Mouse (Mus musculus): ENCODE measurements around the gene Rps6kb1. TPM values are rescaled to one million over a fixed set of nuclear protein-coding genes. Genes with fewer than 3 reads are reported as not detected.

The Rps6kb1 gene
- polyA plus RNA-seq (2014; fragmentation: Illumina TruSeq; extraction: RNeasy Lipid Tissue Mini Kit (QIAGEN cat#74804); ENCODE audit: low read depth, low replicate concordance) = 62.8 TPM

DNA sequence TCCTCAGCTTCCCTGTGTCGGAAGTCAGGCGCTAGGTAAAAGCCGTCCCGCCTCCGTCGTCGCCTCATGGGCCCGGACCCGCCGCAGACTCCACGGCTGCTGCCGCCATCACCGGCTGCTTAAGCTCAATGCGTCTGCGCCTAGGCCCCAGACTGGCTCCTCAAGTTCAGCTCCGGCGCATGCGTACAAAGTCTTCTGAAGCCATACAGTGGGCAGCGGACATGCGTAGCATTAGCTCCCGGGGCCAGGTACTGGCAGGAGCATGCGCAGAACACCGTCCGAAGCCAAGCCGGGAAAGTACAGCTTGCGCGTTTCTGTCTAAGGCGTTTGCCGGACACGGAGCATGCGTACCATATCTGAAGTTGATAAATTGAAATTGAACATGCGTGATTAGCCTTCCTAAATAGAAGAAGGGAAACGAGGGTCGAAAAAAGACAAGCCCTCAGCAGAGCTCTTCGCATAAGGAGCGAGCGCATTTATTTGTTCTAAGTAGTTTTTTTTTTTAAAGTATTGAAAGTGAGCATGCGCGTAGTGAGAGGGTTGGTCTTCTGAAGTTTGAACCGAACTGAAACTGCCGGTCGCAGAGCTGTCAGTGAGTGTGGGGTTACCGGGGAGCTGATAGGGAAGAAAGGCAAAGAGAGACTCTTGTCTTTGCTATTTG is at the start of gene Rps6kb1, which contains the start of gene Tubd1:
Gene Rps6kb1 (minus strand): TSS at position 167 of the 661 bp plus-strand sequence.
Gene Tubd1 (plus strand): TSS at position 353 of the 661 bp plus-strand sequence.

DNA sequence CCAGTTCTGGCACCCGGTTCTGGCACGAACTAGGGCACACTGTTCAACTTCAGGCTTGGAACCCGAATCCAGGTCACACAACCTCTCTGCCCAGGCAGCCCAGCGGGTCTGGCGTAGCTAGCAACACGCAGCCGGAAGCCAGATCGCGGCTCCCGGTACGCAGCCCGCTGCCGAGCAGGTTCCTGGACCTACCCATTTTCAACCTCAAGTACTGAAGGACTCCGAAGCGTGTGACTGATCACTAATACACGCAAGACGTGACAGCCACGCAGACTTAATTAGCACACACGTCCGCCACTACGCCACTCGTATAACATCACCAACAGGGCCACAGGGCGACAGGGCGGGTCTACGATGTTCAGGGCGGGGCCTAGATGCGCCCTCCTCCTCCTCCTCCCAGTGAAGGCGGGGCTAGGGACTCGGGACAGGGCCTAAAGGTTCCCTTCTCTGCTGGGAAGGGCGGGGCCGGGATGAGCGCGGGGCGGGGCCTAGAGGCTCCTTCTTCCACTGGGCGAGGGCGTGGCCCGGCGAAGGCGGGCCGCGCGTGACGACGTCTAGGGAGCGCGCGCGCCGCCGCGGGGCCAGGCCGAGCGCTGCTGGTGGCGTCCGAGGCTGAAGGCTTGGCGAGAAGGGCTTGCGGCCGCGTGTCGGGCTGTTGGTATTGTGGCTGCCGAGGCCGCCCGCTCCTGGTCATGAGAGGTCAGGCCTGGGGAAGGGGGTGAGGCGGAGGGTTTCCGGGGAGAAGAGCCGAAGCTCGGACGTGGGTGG is 60.3 kb downstream of the Rps6kb1 start, which contains the start of gene Rnft1:
Gene Rnft1 (plus strand): TSS at position 557 of the 768 bp plus-strand sequence.

Other genes starting within 250 kb of the Rps6kb1 start
- 90.4 TPM for gene Med13, start 187.2 kb downstream of the Rps6kb1 start, polyA plus RNA-seq (2014; fragmentation: Illumina TruSeq; extraction: RNeasy Lipid Tissue Mini Kit (QIAGEN cat#74804); ENCODE audit: low read depth, low replicate concordance)
- 107 TPM for gene Rnft1, start 60.1 kb downstream of the Rps6kb1 start, polyA plus RNA-seq (2014; fragmentation: Illumina TruSeq; extraction: RNeasy Lipid Tissue Mini Kit (QIAGEN cat#74804); ENCODE audit: low read depth, low replicate concordance)
- 5.8 TPM for gene Tubd1, start 186 bp upstream of the Rps6kb1 start, polyA plus RNA-seq (2014; fragmentation: Illumina TruSeq; extraction: RNeasy Lipid Tissue Mini Kit (QIAGEN cat#74804); ENCODE audit: low read depth, low replicate concordance)
- gene Vmp1, start 139.0 kb upstream of the Rps6kb1 start, polyA plus RNA-seq (2014; fragmentation: Illumina TruSeq; extraction: RNeasy Lipid Tissue Mini Kit (QIAGEN cat#74804); ENCODE audit: low read depth, low replicate concordance) = 374 TPM
- 17.4 TPM for gene Ptrh2, start 139.2 kb upstream of the Rps6kb1 start, polyA plus RNA-seq (2014; fragmentation: Illumina TruSeq; extraction: RNeasy Lipid Tissue Mini Kit (QIAGEN cat#74804); ENCODE audit: low read depth, low replicate concordance)
- 434 TPM for gene Cltc, start 212.8 kb upstream of the Rps6kb1 start, polyA plus RNA-seq (2014; fragmentation: Illumina TruSeq; extraction: RNeasy Lipid Tissue Mini Kit (QIAGEN cat#74804); ENCODE audit: low read depth, low replicate concordance)